Mouse (Mus musculus) lung, postnatal 0 days (tissue): Measurements from ENCODE around the gene Golph3l.
A peak's percentile ranks its signal among the peaks of the same experiment; 100 is the strongest.

Source experiments
- CTCF ChIP-seq: IDR thresholded peaks from 2 replicates; pipeline ENCODE4 v1.5.1; 2016; ENCODE audit warnings: antibody characterized with exemption, mild to moderate bottlenecking
- EP300 ChIP-seq: IDR thresholded peaks from 2 replicates; pipeline ENCODE4 v1.6.1; 2016; ENCODE audit warnings: antibody characterized with exemption, mild to moderate bottlenecking, control low read depth

DNA sequence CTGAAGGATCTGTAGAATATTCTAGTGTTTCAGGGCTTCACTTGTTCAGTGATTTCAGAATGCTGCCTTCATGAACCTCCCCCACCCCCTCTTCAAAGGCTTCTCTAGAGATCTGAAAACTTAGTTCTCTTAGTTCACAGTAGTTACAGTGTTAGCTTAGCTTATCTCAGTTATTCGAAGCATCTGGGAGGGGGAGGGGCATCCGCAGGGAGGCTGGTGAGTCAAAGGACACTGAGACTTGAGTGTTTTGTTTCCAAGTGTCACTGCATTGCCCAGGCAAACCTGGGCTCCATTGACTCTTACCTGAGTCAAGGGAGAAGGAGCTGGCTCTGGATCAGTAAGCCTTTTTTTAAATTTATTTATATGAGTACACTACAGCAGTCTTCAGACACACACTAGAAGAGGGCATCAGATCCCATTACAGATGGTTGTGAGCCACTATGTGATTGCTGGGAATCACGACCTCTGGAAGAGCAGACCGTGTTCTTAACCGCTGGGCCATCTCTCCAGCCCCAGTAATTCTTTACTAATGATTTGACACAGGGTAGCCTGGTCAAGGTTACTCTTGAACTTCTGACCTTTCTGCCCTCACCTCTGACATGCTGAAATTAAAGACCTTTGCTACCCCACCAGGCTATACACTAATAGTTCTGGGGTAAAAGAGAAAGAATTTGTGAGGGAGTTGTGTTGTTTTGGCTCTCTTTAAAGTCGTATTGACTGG lies 77.5 kb downstream of the Golph3l start:
- no peak for TF ChIP-seq CTCF
- peak; percentile 99 for TF ChIP-seq EP300
